Mouse (Mus musculus): Measurements from ENCODE around the gene Rabggtb.
"Not testable (repeated sequence)": the region's sequence is repeated elsewhere in the genome, so short reads cannot be mapped to it uniquely, and the experiment has no call there.

Gene Rabggtb

GRCm38 (mm10) chr3:153864636-153865429, 48.0 kb downstream of the Rabggtb start:
- ATAC-seq (ENCODE audit: low TSS enrichment) = no peak

DNA sequence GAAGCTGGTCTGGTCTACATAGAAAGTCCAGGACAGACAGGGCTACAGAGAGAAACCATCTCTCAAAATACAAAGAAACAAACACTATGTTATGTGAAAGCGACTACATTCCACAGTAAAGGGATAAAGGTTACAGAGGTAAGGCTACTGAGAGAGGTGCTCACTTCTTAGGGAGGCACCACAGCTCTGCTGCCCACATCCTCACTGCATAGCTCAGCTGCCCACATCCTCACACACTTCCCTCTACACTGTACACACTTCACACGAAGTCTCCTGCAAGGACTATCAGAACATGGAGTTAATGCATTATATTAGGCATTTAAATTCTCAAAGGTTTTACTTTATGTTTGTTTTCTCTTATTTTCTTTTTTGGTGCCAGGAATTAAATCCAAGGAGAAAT, 49.0 kb downstream of the Rabggtb start:
- no peak for ATAC-seq (ENCODE audit: low TSS enrichment)

DNA sequence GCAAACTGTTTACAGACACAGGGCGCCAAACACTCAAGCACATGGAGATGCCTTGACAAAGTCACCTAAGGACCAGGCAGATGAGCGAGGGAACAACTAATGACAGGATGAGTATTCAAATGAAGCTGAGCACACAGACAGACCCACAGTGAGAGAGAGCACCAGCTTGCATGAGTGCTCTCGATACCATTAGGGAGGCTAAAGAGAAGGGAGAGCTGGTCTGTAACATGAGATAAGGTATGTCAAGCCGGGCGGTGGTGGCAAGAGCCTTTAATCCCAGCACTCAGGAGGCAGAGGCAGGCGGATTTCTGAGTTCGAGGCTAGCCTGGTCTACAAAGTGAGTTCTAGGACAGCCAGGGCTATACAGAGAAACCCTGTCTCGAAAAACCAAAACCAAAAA, 52.4 kb downstream of the Rabggtb start:
- ATAC-seq (ENCODE audit: low TSS enrichment) = not testable (repeated sequence)

- no peak for ATAC-seq (ENCODE audit: low TSS enrichment)
These were observed 54.3 kb downstream of the Rabggtb start for GRCm38 (mm10) chr3:153858350-153859001.

Data from frontal cortex, adult (tissue).